Mouse (Mus musculus): ENCODE results near the gene Nop9.

DNA sequence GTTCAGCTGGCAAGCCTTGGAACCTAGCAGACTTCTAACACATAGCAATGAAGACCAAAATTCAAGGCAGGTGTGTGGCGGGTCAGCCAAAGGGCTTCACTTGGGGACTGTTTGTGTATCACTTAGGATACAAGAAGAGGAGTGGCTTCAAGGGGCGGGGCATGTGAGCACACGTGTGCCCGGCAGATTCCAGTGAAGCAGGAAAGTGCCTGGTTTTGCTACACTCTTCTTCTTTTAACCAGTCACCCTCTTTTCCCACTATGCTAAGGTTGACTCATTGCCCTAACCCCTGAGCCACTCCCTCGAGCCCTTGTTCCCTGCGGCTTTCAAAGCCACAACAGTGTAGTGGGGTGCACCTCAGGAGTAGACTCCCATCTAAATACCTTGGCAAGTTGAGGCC, 30.6 kb upstream of the Nop9 start:
- TF ChIP-seq CTCF (IDR thresholded peaks at IDR 0.05; ENCODE audit: insufficient read depth, low read depth, low read length) (no peak), POLR2A (IDR thresholded peaks at IDR 0.05; ENCODE audit: insufficient read depth, low read depth, low read length) (no peak)
